26 mouse cellular contexts compared by ENCODE assay signal in the genomic region with DNA sequence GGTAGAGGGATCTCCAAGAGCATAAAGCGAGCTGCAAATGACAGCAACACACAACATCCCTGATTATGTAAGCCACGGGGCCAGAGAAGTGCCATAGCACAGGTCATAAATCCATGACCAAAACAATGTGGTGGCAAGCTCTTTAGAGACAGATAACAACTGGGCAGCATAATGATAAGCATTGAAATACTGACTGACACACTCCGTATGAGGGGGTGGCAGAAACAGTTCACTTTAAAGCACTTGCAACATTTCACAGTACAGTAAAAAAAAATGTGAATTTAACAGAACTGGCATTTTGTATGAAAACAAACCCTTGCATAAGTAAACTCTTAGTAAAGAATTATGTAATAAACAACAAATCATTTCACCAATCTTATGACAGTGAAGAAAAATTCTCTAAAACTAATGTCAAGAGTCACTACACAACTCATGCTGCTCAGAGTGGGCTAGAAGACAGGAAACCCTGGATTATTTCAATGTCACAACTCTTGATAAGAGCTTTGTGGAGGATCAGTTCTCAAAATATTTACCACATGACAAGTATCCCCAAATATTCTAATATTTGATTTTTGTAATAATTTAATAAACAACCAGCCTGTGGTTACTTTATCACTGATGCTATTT. TPM values are rescaled to one million over a fixed set of nuclear protein-coding genes. Genes with fewer than 3 reads are reported as not detected.
"Had no signal": no experiment of that assay in that cellular context is flagged by ENCODE, and none has a peak within 500 bp of the region (broad histone marks: within the 10 kb centered on the region; RNA-seq: fewer than 3 reads in every experiment).

No protein-coding gene starts in this region.

- H3K27ac ChIP-seq: heart, embryonic 13.5 days; heart, embryonic 15.5 days; hindbrain, embryonic 13.5 days; hindbrain, embryonic 15.5 days; hindbrain, postnatal 0 days; kidney, embryonic 15.5 days; kidney, postnatal 0 days; left cerebral cortex, adult 2 months; limb, embryonic 10.5 days; limb, embryonic 12.5 days had no signal

- H3K36me3 ChIP-seq: heart, embryonic 13.5 days; heart, embryonic 15.5 days; hindbrain, embryonic 13.5 days; hindbrain, embryonic 15.5 days; kidney, embryonic 15.5 days; limb, embryonic 10.5 days; limb, embryonic 12.5 days had no signal

- H3K4me2 ChIP-seq: heart, embryonic 11.5 days; heart, embryonic 13.5 days; heart, embryonic 15.5 days; hindbrain, embryonic 13.5 days; hindbrain, embryonic 15.5 days; kidney, embryonic 15.5 days; limb, embryonic 12.5 days had no signal

- ATAC-seq: forebrain, postnatal 0 days; hindbrain, postnatal 0 days; intestine, embryonic 16.5 days had no signal

- H3K4me3 ChIP-seq: heart, embryonic 13.5 days; heart, embryonic 15.5 days; hindbrain, embryonic 13.5 days; hindbrain, embryonic 15.5 days; kidney, embryonic 15.5 days; left cerebral cortex, adult 2 months; limb, embryonic 10.5 days; limb, embryonic 12.5 days had no signal

- H3K9ac ChIP-seq: forebrain, postnatal 0 days; heart, embryonic 13.5 days; heart, embryonic 15.5 days; hindbrain, embryonic 13.5 days; hindbrain, embryonic 15.5 days; kidney, embryonic 15.5 days; limb, embryonic 12.5 days had no signal

- DNase-seq: forebrain, postnatal 0 days; gastrocnemius, postnatal 14 days; gastrocnemius, postnatal 36 days; heart, adult 18-20 months; heart, postnatal 14 days; heart, postnatal 36 days; kidney, adult 11 months; kidney, adult 2 months; kidney, adult 9 months; kidney, postnatal 14 days; kidney, postnatal 36 days; liver had no signal

- H3K27me3 ChIP-seq: heart, embryonic 13.5 days; heart, embryonic 15.5 days; hindbrain, embryonic 15.5 days had no signal

- H3K4me1 ChIP-seq: heart, embryonic 13.5 days; heart, embryonic 15.5 days; hindbrain, embryonic 13.5 days; hindbrain, embryonic 15.5 days; kidney, embryonic 15.5 days; limb, embryonic 10.5 days; limb, embryonic 12.5 days had no signal

- H3K9me3 ChIP-seq: heart, embryonic 13.5 days; heart, embryonic 15.5 days; hindbrain, embryonic 13.5 days; hindbrain, embryonic 15.5 days; kidney, embryonic 15.5 days; limb, embryonic 10.5 days; limb, embryonic 12.5 days had no signal

RNA-seq across cellular contexts. Expression of a gene that starts 28.4 kb away (rescaled TPM):
- total RNA-seq: forebrain, postnatal 0 days; hematopoietic stem cell, adult 5-6 weeks; hindbrain, postnatal 0 days had no signal
- polyA plus RNA-seq: hindbrain, embryonic 11.5 days; hindbrain, embryonic 13.5 days; hindbrain, embryonic 15.5 days; hindbrain, postnatal 0 days; kidney, embryonic 15.5 days; limb, embryonic 10.5 days; limb, embryonic 12.5 days had no signal

RNA-seq across cellular contexts. Expression of a gene that starts 35.2 kb away (rescaled TPM):
- total RNA-seq: hematopoietic stem cell, adult 5-6 weeks; hindbrain, postnatal 0 days had no signal
